Mouse (Mus musculus) neutrophil, adult 5-6 weeks (primary cell): ENCODE results near the gene Btk. TPM values are rescaled to one million over a fixed set of nuclear protein-coding genes. Genes with fewer than 3 reads are reported as not detected.

Experiments used
- ATAC-seq: fragments of 151-379, 151-347 bp; 2 replicates; pipeline ENCODE4 v1.8.0; 2017; ENCODE audit warnings: mild to moderate bottlenecking, moderate TSS enrichment; ENCODE audit not compliant: insufficient number of reproducible peaks, poor library complexity, low FRiP score, severe bottlenecking; ENCODE audit errors: extremely low read depth
- total RNA-seq: library from RNA; stranded (forward); fragments of 200-1000 nt; gene quantifications from 2 replicates; pipeline ENCODE4 v1.2.3, GENCODE M21; 2017

The Btk gene
- total RNA-seq, 1 experiment from 2014 or later, result 115 TPM

DNA sequence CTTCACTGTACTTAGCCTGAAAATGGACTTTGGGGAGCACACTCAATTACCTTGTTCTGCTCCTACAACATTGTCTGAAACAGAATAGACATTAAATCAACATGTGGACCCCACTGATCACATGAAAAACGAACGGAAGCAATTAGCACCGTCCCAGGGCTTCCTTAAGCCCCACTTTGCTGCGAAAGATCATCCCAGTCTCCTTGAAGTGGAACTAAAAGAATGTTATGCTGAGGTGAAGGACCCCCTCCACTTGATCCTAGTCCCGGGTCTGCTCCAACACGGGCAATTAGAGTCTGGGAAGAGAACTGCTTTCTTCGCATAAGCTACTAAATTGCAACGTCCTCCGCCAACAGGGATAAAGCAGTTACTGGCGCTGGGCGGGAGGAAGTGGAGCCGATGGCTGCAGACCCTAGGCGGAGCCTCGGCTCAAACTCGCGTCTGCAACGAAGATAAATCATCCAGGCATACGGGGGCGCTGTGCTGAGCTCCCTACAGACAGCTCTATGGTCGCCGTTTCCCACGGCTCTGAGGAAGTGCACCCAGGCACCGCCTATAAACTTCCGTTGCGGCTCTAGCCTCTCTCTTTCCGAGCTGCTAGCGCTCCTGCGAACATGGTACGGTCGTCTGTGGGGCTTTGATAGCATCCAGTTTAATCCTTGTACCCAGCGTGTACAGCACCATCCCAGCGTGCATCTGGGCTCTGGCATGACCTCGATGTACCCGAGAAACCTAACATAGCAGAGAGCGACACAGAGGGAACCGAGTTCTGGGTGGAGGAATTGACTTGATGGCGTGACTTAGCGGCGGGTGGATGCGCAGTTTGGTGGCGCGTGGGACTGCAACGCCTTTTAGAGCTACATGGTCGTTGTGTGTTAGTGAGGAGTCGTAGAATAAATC lies 2.0 kb upstream of the Btk start, which contains the start of gene Rpl36a:
Gene Rpl36a, plus strand, starts transcription at position 552 of the 900 bp plus-strand sequence.
- peak; percentile 93 for ATAC-seq

DNA sequence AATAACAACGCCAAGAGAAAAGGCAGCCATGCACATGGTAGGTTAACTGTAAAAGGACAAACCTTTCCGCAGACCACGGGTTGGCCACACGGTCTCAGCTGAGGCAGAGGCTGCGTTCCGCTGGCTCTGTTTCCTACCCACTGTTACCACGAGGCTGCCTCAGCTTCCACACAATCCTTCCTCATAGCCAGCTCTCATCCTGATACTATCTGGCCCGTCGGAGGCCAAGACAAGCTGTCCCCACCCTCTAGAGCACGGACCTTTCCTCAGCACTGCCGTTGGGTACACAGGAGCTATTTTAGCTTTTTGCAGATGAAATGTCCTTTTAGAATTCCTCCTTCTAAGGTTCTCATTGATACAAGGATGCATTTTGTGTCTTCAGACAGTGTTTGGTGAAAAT lies 1.1 kb downstream of the Btk start:
- ATAC-seq, result no peak

DNA sequence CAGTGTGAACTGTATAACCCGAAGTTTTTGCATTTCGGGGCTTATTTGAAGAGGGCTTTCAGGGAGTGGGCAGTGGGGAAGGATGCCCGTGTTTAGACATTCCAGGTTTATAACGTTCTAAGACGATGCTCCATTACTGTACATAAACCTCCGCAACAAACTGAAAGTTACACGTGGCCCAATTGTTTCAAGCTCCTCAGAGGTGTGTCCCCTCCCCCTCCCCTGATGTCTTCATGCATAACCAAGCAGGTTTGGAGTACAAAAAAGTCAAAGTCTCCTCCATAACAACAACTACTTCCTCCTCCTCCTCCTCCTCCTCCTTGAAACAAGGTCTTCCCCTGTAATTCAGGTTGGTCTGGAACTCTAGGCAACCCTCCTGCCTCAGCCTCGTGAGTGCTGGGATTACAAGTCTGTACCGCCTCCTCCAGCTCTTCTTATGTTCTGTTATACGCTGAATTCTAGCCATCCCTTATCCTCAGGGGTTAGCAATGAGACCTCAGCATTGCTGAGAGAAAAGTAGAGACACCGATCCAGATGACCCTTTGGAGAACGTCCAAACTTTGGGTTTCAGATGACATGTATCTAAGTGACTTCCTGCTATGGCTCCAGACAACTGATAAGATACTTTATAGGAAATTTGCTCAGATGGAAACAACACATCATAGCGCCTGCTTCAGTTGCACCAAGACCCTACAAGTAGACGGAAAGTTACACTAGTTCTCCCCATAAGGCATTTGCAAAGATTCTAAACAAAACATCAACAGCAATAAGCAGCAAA lies 2.7 kb downstream of the Btk start:
- ATAC-seq, result no peak

DNA sequence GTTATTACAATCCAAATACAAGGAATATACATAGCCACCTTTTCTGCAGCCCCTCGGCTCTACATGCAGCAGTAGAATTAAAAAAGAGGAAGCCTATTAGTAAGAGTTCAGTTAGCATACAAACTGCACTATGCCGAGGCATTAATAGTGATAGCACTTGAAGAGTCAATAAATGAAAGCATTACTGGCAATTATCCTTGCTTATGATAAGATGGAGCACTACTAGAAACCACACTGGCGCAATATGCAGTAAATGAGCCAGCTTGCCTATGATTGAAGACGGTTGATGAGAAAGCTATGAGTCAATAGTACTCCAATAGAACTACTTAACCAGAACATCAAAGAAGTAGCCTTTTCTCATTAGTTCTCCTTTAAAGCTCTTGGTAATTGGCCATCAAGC lies 5.5 kb downstream of the Btk start:
- ATAC-seq, result no peak

DNA sequence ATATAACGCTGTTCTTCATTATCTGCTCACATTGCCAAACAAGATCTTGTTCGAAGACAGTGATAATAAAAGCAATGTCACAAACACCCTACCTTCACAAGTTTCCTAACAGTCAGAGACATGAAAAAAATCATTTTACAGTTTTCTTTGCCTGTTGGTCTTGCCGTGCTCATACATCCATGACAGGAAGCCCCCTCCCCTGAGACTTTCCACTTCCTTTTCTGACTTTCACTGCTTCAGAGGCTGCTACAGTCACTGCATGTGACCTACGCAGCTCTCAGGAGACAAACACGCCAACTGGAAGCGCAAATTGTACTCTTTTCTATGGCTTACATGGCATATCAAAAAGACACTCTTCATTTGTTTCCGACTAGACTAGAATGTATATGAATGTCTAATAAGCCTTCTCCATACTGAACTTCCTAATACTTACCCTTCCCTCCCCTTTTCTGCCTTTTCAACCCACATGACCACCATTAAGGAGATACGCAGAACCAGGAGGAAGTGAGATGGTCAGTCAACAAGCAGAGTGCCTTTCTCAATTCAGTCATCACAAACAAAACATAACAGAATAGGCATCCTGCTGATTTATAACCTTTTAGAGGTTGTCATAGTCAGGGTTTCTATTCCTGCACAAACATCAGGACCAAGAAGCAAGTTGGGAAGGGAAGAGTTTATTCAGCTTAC lies 16.7 kb downstream of the Btk start:
- ATAC-seq, result peak; percentile 81; the same call in 1 of the 2 replicates

DNA sequence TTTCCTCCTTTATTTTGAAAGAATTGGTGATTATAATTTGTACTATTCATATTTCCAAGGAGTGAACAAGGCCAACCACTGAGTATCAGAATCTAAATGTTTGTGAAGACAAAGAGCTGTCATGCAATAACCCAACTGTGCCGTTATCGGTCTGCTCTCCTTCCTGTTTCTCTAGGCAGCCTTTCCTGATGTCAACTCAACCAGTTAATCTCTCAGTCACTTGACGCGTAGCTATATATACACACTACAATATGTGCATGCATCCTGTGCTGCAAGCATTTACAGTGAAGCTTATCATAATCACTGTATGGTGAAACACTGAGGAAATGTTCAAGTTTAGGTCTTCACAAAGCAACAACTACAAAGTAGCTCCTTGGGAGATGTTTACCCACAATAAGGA lies 19.0 kb downstream of the Btk start:
- peak; percentile 66; the same call in 1 of the 2 replicates for ATAC-seq

DNA sequence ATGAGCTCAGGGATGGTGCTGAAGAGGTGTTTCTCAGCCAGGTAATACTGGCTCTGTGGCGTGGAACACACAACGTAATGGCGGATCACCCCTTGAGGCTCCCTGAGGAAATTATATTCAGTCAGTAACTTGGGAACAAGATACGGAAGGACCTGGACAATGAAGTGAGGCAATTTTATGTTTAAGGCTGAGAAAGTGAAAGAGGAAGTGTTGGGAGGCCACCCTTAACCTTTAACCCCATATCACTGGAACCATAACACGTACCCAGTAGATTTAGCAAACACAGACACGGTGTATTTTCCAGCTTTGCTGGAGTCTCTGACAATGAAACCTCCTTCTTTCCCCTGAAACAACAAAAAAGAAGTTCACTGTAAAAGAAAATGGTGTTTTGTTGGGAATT lies 28.9 kb downstream of the Btk start:
- ATAC-seq, result peak; percentile 41; the same call in 1 of the 2 replicates

DNA sequence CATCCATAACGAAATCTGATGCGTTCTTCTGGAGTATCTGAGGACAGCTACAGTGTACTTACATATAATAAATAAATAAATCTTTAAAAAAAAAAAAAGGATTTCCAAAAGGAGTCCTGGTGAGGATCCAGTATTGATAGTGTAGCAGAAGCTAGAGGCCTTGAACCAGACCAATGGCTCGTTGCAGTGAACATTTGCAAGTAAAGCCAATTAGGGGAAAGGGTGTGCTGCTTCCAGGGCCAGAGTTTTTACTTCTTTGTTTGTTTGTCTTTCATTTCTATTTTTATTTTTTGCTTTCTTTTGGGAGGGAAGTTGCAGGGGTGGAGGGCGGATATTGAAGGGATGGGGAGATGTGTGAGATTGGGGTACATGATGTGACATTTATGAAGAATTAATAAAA lies 30.0 kb downstream of the Btk start:
- no peak for ATAC-seq

DNA sequence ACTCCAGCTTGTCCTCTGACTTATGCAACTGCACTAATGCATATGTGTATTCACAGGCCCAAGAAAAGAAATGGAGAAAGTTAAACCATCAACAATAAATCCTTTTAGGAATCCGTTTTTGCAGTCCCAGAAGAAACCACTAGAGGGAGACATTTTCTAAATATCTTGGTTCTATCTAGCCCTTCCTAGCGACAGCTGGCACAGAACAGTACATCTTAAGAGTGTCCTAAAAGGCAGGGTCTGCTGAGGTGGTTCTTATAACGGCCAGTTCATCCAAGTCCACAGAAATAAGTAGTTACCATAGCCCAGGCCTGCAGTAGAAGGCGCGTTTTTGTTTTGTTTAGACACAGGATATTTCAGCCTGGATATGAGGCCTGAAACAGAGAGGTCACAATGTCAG lies 32.5 kb downstream of the Btk start:
- peak; percentile 46; the same call in 1 of the 2 replicates for ATAC-seq

DNA sequence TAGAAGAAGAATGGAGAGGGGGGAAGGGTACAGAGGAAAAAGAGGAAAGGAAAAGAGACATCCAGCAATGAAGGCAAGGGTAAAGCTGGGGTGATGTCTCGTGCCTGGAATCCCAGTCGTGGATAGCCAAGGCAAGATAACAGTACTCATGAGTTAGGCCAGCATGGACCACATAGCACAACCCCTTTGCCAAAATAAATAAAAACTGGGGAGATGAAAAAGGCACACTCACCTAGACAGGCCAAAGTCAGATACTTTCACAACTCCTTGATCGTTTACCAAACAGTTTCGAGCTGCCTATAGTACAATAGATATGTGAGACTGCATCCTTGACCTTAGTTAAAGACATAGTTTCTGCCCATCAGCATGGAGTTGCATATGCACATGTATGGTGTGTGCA lies 36.0 kb downstream of the Btk start:
- no peak for ATAC-seq

DNA sequence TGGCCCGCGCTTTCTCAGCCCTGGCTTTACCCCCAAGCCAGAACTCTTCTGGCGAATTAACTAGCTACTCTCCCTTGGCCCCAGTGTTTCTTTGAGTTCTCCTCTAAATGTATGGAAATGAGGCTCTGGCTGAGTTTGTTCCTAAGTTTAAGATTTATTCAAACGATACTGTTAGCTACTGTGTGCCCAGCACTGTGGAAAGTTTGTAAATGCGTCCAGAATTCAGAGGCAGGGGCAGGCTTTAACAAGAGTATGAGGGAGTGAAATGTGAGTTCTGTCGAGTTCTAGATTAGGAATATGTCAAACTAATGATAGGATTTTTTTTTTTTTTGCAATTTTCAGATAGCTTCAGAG lies 41.4 kb downstream of the Btk start:
- ATAC-seq, result no peak

DNA sequence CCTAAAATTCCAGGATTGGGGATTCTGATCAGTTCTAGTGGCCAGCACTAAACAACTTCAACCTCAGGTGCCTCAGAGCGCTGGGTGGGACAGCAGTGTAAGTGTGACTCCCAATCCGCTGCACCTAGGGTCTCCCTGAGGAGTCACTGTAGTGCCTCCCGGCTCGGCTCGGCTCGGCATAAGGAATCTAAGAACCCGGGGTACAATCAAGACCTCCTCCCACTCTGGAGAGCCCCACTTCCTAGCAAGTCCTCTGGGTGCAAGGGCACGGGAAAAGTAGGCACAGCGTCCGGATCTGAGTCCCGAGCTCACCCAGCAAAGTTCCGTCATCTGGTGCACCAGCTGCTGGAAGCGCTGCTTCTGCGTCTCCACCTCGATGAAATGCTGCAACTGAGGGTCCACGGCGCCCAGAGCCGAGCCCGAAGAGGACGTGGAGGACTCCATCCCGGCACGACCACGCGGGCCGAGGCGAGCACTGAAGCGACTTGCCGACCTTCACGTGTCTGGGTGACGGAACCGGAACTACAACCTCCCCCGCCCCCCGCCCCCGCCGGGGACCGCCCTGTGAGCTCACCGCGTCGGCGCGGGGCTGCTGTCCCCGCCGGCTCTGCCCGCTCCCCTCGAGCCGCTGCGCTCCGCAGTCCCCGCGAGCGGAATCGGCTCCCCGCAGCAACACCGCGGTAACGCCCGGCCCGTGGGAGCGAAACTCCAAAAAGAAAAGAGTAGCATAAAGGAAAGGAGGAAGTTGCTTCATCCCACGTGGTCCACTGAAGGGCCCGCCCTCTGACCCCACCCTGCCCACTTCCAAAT lies 42.0 kb downstream of the Btk start, which contains the start of gene Timm8a1:
Gene Timm8a1, minus strand, starts transcription at position 721 of the 810 bp plus-strand sequence.
- ATAC-seq, result peak; percentile 71

DNA sequence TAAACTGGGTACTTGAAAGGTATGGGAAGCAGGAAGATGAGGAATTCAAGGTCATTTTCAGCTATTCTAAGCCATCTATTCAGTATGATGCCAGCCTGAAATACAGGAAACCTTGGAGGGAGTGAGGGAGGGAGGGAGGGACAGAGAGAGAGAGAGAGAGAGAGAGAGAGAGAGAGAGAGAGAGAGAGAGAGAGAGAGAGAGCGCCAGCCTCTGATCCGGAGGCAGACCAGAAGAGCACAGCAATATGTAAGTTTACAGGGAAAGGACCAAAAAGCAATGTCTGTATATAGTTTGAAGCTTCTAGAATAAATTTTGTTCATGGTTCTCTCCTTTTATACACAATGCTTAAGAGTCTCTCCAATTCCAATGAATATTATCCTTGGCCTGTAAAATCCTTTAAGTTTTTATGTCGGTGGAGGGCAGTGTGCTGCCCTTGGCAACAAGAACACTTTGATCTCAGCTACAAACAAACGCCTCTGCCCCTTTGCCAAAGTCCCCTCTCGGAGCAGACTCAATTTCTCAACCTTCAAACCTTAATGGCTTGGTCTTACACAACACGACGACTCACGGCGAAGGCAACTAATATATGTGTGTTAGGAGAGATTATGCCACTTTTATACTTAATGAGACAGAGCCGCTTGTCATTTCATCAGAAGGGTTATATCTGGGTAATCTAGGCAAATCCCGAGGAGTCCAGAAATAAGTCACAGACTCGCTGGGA lies 42.8 kb downstream of the Btk start:
- ATAC-seq, result no peak

DNA sequence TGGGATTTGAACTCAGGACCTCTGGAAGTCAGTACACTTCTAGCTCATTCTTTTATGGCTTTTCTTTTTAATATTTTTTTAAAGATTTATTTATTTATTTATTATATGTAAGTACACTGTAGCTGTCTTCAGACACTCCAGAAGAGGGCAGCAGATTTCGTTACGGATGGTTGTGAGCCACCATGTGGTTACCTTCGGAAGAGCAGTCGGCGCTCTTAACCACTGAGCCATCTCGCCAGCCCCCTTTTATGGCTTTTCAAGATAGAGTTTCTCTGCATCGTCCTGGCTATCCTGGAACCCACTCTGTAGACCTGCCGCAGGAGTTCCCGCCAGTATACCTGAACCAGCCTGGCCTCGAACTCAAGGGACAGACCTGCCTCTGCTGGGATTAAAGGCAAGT lies 43.6 kb downstream of the Btk start:
- ATAC-seq, result 0 out of 2 replicates have a peak, but pooled peaks have one; percentile 37

DNA sequence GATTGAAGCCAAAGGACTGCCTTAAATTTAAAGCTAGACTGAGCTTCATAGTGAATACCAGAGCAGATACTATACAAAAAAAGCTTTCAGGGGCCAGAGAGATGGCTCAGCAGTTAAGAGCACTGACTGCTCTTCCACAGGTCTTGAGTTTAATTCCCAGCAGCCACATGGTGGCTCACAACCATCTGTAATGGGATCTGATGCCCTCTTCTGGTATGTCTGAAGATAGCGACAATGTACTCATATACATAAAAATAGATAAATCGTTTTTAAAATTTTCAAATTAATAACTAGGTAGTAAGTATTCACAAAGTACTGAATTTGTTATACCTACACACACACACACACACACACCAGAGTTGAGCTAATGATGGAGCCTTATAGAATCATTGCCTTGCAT lies 50.0 kb downstream of the Btk start:
- ATAC-seq, result no peak

DNA sequence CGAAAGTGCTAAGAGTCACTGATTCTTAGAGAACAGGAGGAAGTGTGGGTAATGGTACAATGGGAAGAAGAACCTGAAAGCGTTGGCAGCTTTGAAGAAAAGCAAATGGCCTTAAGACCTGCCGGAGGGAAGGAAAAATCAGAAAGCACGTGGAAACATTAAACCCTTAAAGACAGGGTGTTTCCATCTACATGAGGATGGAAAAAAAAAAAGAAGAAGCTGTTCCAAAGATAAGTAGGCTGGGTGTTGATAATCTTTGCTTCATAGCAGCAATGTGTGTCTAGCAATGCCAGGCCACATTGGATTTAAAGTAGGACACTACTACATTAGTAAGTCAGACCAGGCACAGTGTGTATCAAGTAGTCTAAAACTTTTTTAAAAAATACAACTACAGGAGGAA lies 58.1 kb downstream of the Btk start:
- no peak for ATAC-seq

DNA sequence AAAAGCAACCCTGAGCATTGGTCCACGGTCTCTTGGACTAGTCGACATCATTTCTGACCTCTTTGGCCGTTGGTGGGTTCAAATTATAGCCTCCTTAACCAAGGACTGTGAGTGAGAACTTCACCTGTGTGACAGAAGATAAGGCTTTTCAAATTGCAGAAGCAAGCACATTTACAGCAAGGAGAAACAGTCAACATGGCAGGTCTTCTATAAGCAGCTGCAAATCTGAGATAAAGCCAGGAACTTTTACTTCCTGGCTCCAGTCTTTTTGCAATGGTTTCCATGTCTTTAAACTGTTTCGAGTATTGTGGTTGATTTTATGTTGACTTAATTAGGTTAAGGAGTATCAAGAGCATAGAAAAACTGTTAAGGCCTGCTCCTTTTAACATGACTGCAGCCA lies 59.6 kb downstream of the Btk start:
- no peak for ATAC-seq

DNA sequence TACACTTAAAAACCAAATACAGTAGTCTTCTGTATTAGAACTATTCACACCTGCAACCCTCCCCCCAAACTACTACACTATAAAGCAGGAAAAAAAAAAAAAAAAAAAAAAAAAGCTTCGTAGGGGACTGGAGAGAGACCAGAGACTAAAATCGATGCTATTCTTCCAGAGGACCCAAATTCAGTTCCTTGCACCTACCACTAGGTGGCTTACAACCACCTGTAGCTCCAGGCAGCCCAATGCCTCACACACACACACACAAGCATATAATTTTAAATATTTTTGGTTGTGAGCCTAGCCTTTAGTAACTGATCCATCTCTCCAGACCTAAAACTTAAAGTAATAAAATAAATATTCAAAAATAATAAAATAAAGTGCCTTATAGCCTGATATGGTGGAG lies 73.9 kb downstream of the Btk start:
- ATAC-seq, result no peak
